23 mouse cellular contexts compared by ENCODE assay signal in genomic region chr8:108853028-108853427, GRCm38 (mm10).
DNase-seq lines count a peak whose midpoint lies in the region; ATAC-seq and TF ChIP-seq lines count a peak whose summit lies in the region.
"Had no signal": no experiment of that assay in that cellular context is flagged by ENCODE, and none has a peak within 500 bp of the region (broad histone marks: within the 10 kb centered on the region; RNA-seq: fewer than 3 reads in every experiment).

No protein-coding gene starts in this region.

- no peak for ATAC-seq in hindbrain, embryonic 13.5 days (ENCODE audit: low FRiP score)
- no peak for ATAC-seq in hindbrain, embryonic 11.5 days (ENCODE audit: low FRiP score)
- no peak for ATAC-seq in lung, embryonic 14.5 days (ENCODE audit: insufficient read depth)
- ATAC-seq in lung, postnatal 0 days, result no peak
- ATAC-seq in kidney, embryonic 16.5 days (ENCODE audit: low FRiP score, low TSS enrichment), result no peak
- ATAC-seq in neural tube, embryonic 14.5 days (ENCODE audit: low read depth), result no peak
- ATAC-seq in activated CD4-positive, CD25-positive, alpha-beta regulatory T cell, adult 4 months, result no peak
- ATAC-seq: CD4-positive, CD25-positive, alpha-beta regulatory T cell, adult 4 months; forebrain, postnatal 0 days; liver, embryonic 12.5 days had no signal

- peaks cover 36% of the 10 kb centered on the region for H3K4me1 ChIP-seq in hindbrain, embryonic 13.5 days (replicated peaks)
- H3K4me1 ChIP-seq in hindbrain, embryonic 11.5 days (replicated peaks; ENCODE audit: control insufficient read depth, insufficient read depth, low read length), result no peaks in the 10 kb centered on the region
- H3K4me1 ChIP-seq in lung, embryonic 14.5 days (ENCODE audit: insufficient read depth), result 0 out of 2 replicates have a peak, but pooled peaks cover 3% of the 10 kb centered on the region
- H3K4me1 ChIP-seq in lung, postnatal 0 days (ENCODE audit: insufficient read depth, low read depth, low read length), result peaks cover 3% of the 10 kb centered on the region; the same call in 1 of the 2 replicates
- peaks cover 11% of the 10 kb centered on the region; the same call in 1 of the 2 replicates for H3K4me1 ChIP-seq in kidney, embryonic 16.5 days (ENCODE audit: insufficient read depth, low read length)
- H3K4me1 ChIP-seq in neural tube, embryonic 14.5 days (ENCODE audit: control insufficient read depth, insufficient read depth, low read length), result peaks cover 10% of the 10 kb centered on the region

- 83% methylated on average over 10 of the region's 10 CpGs for WGBS in hindbrain, embryonic 13.5 days
- 88% methylated on average over 10 of the region's 10 CpGs for WGBS in hindbrain, embryonic 11.5 days
- WGBS in lung, embryonic 14.5 days, result 71% methylated on average over 10 of the region's 10 CpGs
- WGBS in lung, postnatal 0 days, result 68% methylated on average over 10 of the region's 10 CpGs
- 82% methylated on average over 10 of the region's 10 CpGs for WGBS in kidney, embryonic 16.5 days
- WGBS in neural tube, embryonic 14.5 days, result 80% methylated on average over 10 of the region's 10 CpGs

- peak overlapping the region; percentile 61 for H3K27ac ChIP-seq in hindbrain, embryonic 13.5 days
- H3K27ac ChIP-seq in hindbrain, embryonic 11.5 days (ENCODE audit: low read depth, low read length), result no peak overlapping the region
- H3K27ac ChIP-seq in lung, embryonic 14.5 days (ENCODE audit: low read depth), result no peak overlapping the region
- no peak overlapping the region for H3K27ac ChIP-seq in lung, postnatal 0 days (ENCODE audit: low read length)
- H3K27ac ChIP-seq in kidney, embryonic 16.5 days (ENCODE audit: low read length), result peak overlapping the region; percentile 49; the same call in 1 of the 2 replicates
- peak overlapping the region; percentile 60; the same call in 1 of the 2 replicates for H3K27ac ChIP-seq in neural tube, embryonic 14.5 days (ENCODE audit: low read depth, low read length)
- H3K27ac ChIP-seq: embryonic facial prominence, embryonic 15.5 days; forebrain, embryonic 10.5 days; gastrocnemius, adult 2 months; limb, embryonic 12.5 days; liver, embryonic 12.5 days had no signal

- no peak for DNase-seq in hindbrain, embryonic 11.5 days (ENCODE audit: low spot score)
- peak; percentile 47 for DNase-seq in lung, embryonic 14.5 days
- no peak for DNase-seq in lung, postnatal 0 days (ENCODE audit: low spot score)
- DNase-seq: adrenal gland, postnatal 25 days; cerebellum, adult 11-12 months; cerebellum, postnatal 14 days; forebrain, postnatal 0 days; gastrocnemius, adult 2 months; heart, postnatal 14 days; lung, adult 2 months; lung, postnatal 4 days; thymus, postnatal 25 days had no signal

- no peaks in the 10 kb centered on the region for H3K9me3 ChIP-seq in hindbrain, embryonic 13.5 days
- no peaks in the 10 kb centered on the region for H3K9me3 ChIP-seq in hindbrain, embryonic 11.5 days (ENCODE audit: control insufficient read depth, low read length)
- no peaks in the 10 kb centered on the region for H3K9me3 ChIP-seq in lung, embryonic 14.5 days (ENCODE audit: low read depth, low read length)
- H3K9me3 ChIP-seq in lung, postnatal 0 days (ENCODE audit: low read length), result no peaks in the 10 kb centered on the region
- H3K9me3 ChIP-seq in kidney, embryonic 16.5 days (ENCODE audit: low read length), result no peaks in the 10 kb centered on the region
- no peaks in the 10 kb centered on the region for H3K9me3 ChIP-seq in neural tube, embryonic 14.5 days (ENCODE audit: control insufficient read depth, low read length)
- H3K9me3 ChIP-seq: embryonic facial prominence, embryonic 15.5 days; forebrain, embryonic 10.5 days; heart, embryonic 12.5 days; limb, embryonic 12.5 days; liver, embryonic 12.5 days had no signal

- no peak overlapping the region for H3K9ac ChIP-seq in hindbrain, embryonic 13.5 days
- H3K9ac ChIP-seq in hindbrain, embryonic 11.5 days (ENCODE audit: low read depth, low read length), result no peak overlapping the region
- no peak overlapping the region for H3K9ac ChIP-seq in lung, embryonic 14.5 days
- no peak overlapping the region for H3K9ac ChIP-seq in lung, postnatal 0 days (replicated peaks; ENCODE audit: low read depth)
- peak overlapping the region; percentile 6; the same call in 1 of the 2 replicates for H3K9ac ChIP-seq in kidney, embryonic 16.5 days (replicated peaks; ENCODE audit: low read length)
- no peak overlapping the region for H3K9ac ChIP-seq in neural tube, embryonic 14.5 days (replicated peaks; ENCODE audit: low read depth, low read length)
- H3K9ac ChIP-seq: embryonic facial prominence, embryonic 15.5 days; forebrain, postnatal 0 days; heart, embryonic 12.5 days; limb, embryonic 12.5 days; liver, embryonic 12.5 days had no signal

- H3K27me3 ChIP-seq in hindbrain, embryonic 13.5 days, result no peaks in the 10 kb centered on the region
- no peaks in the 10 kb centered on the region for H3K27me3 ChIP-seq in hindbrain, embryonic 11.5 days (ENCODE audit: control insufficient read depth, insufficient read depth, low read length)
- H3K27me3 ChIP-seq in lung, embryonic 14.5 days (ENCODE audit: insufficient read depth, low read length), result no peaks in the 10 kb centered on the region
- H3K27me3 ChIP-seq in lung, postnatal 0 days (replicated peaks; ENCODE audit: insufficient read depth, low read length), result no peaks in the 10 kb centered on the region
- H3K27me3 ChIP-seq in kidney, embryonic 16.5 days (ENCODE audit: insufficient read depth, low read length), result no peaks in the 10 kb centered on the region
- H3K27me3 ChIP-seq in neural tube, embryonic 14.5 days (ENCODE audit: control insufficient read depth, insufficient read depth, low read length), result no peaks in the 10 kb centered on the region
- H3K27me3 ChIP-seq: embryonic facial prominence, embryonic 15.5 days; heart, embryonic 12.5 days; limb, embryonic 12.5 days; liver, embryonic 12.5 days had no signal

- TF ChIP-seq CTCF in lung, embryonic 14.5 days (IDR thresholded peaks at IDR 0.05; ENCODE audit: low read depth), result no peak
- TF ChIP-seq CTCF in lung, postnatal 0 days (IDR thresholded peaks at IDR 0.05), result no peak

- TF ChIP-seq EP300 in lung, postnatal 0 days (IDR thresholded peaks at IDR 0.05), result no peak

- H3K4me2 ChIP-seq in hindbrain, embryonic 13.5 days, result no peak overlapping the region
- H3K4me2 ChIP-seq in hindbrain, embryonic 11.5 days (replicated peaks; ENCODE audit: low read depth, low read length), result no peak overlapping the region
- H3K4me2 ChIP-seq in lung, embryonic 14.5 days, result no peak overlapping the region
- H3K4me2 ChIP-seq in lung, postnatal 0 days (replicated peaks; ENCODE audit: low read depth, low read length), result no peak overlapping the region
- H3K4me2 ChIP-seq in kidney, embryonic 16.5 days (replicated peaks; ENCODE audit: low read depth, low read length), result no peak overlapping the region
- H3K4me2 ChIP-seq in neural tube, embryonic 14.5 days (ENCODE audit: low read depth, low read length), result no peak overlapping the region
- H3K4me2 ChIP-seq: embryonic facial prominence, embryonic 15.5 days; heart, embryonic 12.5 days; limb, embryonic 12.5 days; liver, embryonic 12.5 days had no signal

- no peak overlapping the region for H3K4me3 ChIP-seq in hindbrain, embryonic 13.5 days
- no peak overlapping the region for H3K4me3 ChIP-seq in hindbrain, embryonic 11.5 days (ENCODE audit: low read depth, low read length)
- H3K4me3 ChIP-seq in lung, embryonic 14.5 days (ENCODE audit: low read depth, low read length), result no peak overlapping the region
- H3K4me3 ChIP-seq in lung, postnatal 0 days (ENCODE audit: low read depth, low read length), result no peak overlapping the region
- no peak overlapping the region for H3K4me3 ChIP-seq in kidney, embryonic 16.5 days (ENCODE audit: low read length)
- H3K4me3 ChIP-seq in neural tube, embryonic 14.5 days (ENCODE audit: low read depth, low read length), result no peak overlapping the region
- H3K4me3 ChIP-seq: embryonic facial prominence, embryonic 15.5 days; forebrain, embryonic 10.5 days; gastrocnemius, adult 2 months; heart, embryonic 12.5 days; limb, embryonic 12.5 days; liver, embryonic 12.5 days had no signal

- peaks cover 10% of the 10 kb centered on the region for H3K36me3 ChIP-seq in hindbrain, embryonic 13.5 days
- no peaks in the 10 kb centered on the region for H3K36me3 ChIP-seq in hindbrain, embryonic 11.5 days (ENCODE audit: control insufficient read depth, insufficient read depth, low read length)
- peaks cover 18% of the 10 kb centered on the region for H3K36me3 ChIP-seq in lung, embryonic 14.5 days (ENCODE audit: insufficient read depth)
- no peaks in the 10 kb centered on the region; the same call in 1 of the 2 replicates for H3K36me3 ChIP-seq in lung, postnatal 0 days (ENCODE audit: insufficient read depth, low read length)
- peaks cover 5% of the 10 kb centered on the region; the same call in 1 of the 2 replicates for H3K36me3 ChIP-seq in kidney, embryonic 16.5 days (ENCODE audit: insufficient read depth, low read length)
- no peaks in the 10 kb centered on the region for H3K36me3 ChIP-seq in neural tube, embryonic 14.5 days (ENCODE audit: control insufficient read depth, insufficient read depth, low read length)
- H3K36me3 ChIP-seq: G1E; liver, embryonic 12.5 days had no signal

Comparison
In these comparisons a context has a peak if more than half of its experiments do, and no peak if none do; other contexts are left out.
1. H3K27ac ChIP-seq: peak in hindbrain, embryonic 13.5 days (single experiment), kidney, embryonic 16.5 days (single experiment) and neural tube, embryonic 14.5 days (single experiment); none in hindbrain, embryonic 11.5 days (single experiment), lung, embryonic 14.5 days (single experiment) and lung, postnatal 0 days (single experiment).